Mouse (Mus musculus) urinary bladder, adult 2 months (tissue): ENCODE results near the gene Osbpl11. TPM values are rescaled to one million over a fixed set of nuclear protein-coding genes. Genes with fewer than 3 reads are reported as not detected.
A peak's percentile ranks its signal among the peaks of the same experiment; 100 is the strongest.
"Not testable (repeated sequence)": the region's sequence is repeated elsewhere in the genome, so short reads cannot be mapped to it uniquely, and the experiment has no call there.

Experiments
- DNase-seq: peaks from one replicate; pipeline ENCODE4 v3.0.0; 2022; ENCODE audit warnings: low spot score
- polyA plus RNA-seq: library from polyadenylated mRNA; depleted of rRNA; stranded (reverse); fragments of >200 nt; gene quantifications from 2 replicates; pipeline ENCODE4 v1.2.3, GENCODE M21; 2012

Osbpl11 gene
- polyA plus RNA-seq, 1 experiment: 12.1 TPM

GRCm38 (mm10) chr16:33177722-33178121, 7.1 kb upstream of the Osbpl11 start:
- DNase-seq: no peak

GRCm38 (mm10) chr16:33178278-33179074, 6.4 kb upstream of the Osbpl11 start:
- DNase-seq: no peak

- DNase-seq: not testable (repeated sequence)
Measured at GRCm38 (mm10) chr16:33179222-33179621, 5.6 kb upstream of the Osbpl11 start.

- DNase-seq: no peak
Measured at GRCm38 (mm10) chr16:33179911-33180310, 5.0 kb upstream of the Osbpl11 start.

GRCm38 (mm10) chr16:33180793-33181192, 4.1 kb upstream of the Osbpl11 start:
- no peak for DNase-seq

GRCm38 (mm10) chr16:33185261-33186046, 583 bp downstream of the Osbpl11 start:
- DNase-seq: peak; percentile 36

- no peak for DNase-seq
Measured at GRCm38 (mm10) chr16:33186134-33186533, 1.3 kb downstream of the Osbpl11 start.

GRCm38 (mm10) chr16:33188076-33188475, 3.2 kb downstream of the Osbpl11 start:
- DNase-seq: no peak

GRCm38 (mm10) chr16:33191671-33192091, 6.8 kb downstream of the Osbpl11 start:
- DNase-seq: no peak

GRCm38 (mm10) chr16:33192280-33192679, 7.4 kb downstream of the Osbpl11 start:
- DNase-seq: no peak

GRCm38 (mm10) chr16:33193649-33194048, 8.8 kb downstream of the Osbpl11 start:
- DNase-seq: no peak

GRCm38 (mm10) chr16:33195686-33196313, 10.9 kb downstream of the Osbpl11 start:
- DNase-seq: no peak

GRCm38 (mm10) chr16:33196578-33196977, 11.7 kb downstream of the Osbpl11 start:
- DNase-seq: no peak

GRCm38 (mm10) chr16:33200589-33200988, 15.7 kb downstream of the Osbpl11 start:
- no peak for DNase-seq

- DNase-seq: no peak
Measured at GRCm38 (mm10) chr16:33210812-33211211, 25.9 kb downstream of the Osbpl11 start.

- no peak for DNase-seq
Measured at GRCm38 (mm10) chr16:33216313-33217003, 31.6 kb downstream of the Osbpl11 start.

GRCm38 (mm10) chr16:33217553-33218085, 32.7 kb downstream of the Osbpl11 start:
- DNase-seq: not testable (repeated sequence)

GRCm38 (mm10) chr16:33222482-33222881, 37.6 kb downstream of the Osbpl11 start:
- DNase-seq: no peak

- no peak for DNase-seq
Measured at GRCm38 (mm10) chr16:33224381-33224780, 39.5 kb downstream of the Osbpl11 start.

- DNase-seq: no peak
Measured at GRCm38 (mm10) chr16:33234128-33234527, 49.3 kb downstream of the Osbpl11 start.

GRCm38 (mm10) chr16:33236151-33236550, 51.3 kb downstream of the Osbpl11 start:
- DNase-seq: no peak
